Mouse (Mus musculus) telencephalon, adult 2 months (tissue): Measurements from ENCODE around the gene Hivep2.

Experiments used
- DNase-seq: peaks from one replicate; pipeline ENCODE4 v3.0.0-alpha.2; 2011; ENCODE audit warnings: low read depth, low spot score

Gene Hivep2

GRCm38 (mm10) chr10:14144840-14145239 is 179.0 kb downstream of the Hivep2 start:
- no peak for DNase-seq

GRCm38 (mm10) chr10:14164829-14165228 is 199.0 kb downstream of the Hivep2 start:
- DNase-seq = no peak

- DNase-seq = no peak
Measured at GRCm38 (mm10) chr10:14168197-14168844, 202.4 kb downstream of the Hivep2 start.

GRCm38 (mm10) chr10:14168869-14169566 is 203.1 kb downstream of the Hivep2 start:
- DNase-seq = no peak

GRCm38 (mm10) chr10:14174124-14174523 is 208.2 kb downstream of the Hivep2 start:
- DNase-seq = no peak

GRCm38 (mm10) chr10:14179424-14180339 is 213.8 kb downstream of the Hivep2 start:
- DNase-seq = peak; percentile 90

- DNase-seq = no peak
Measured at GRCm38 (mm10) chr10:14186352-14186976, 220.6 kb downstream of the Hivep2 start.

GRCm38 (mm10) chr10:14189050-14189449 is 223.2 kb downstream of the Hivep2 start:
- DNase-seq = no peak

- DNase-seq = no peak
Measured at GRCm38 (mm10) chr10:14191202-14191601, 225.3 kb downstream of the Hivep2 start.

GRCm38 (mm10) chr10:14192156-14192555 is 226.3 kb downstream of the Hivep2 start:
- DNase-seq = no peak

GRCm38 (mm10) chr10:14193702-14194101 is 227.8 kb downstream of the Hivep2 start:
- peak; percentile 85 for DNase-seq

GRCm38 (mm10) chr10:14195778-14196650 is 230.1 kb downstream of the Hivep2 start:
- DNase-seq = peak; percentile 91

GRCm38 (mm10) chr10:14196785-14197184 is 230.9 kb downstream of the Hivep2 start:
- DNase-seq = peak; percentile 73

- no peak for DNase-seq
Measured at GRCm38 (mm10) chr10:14197261-14197660, 231.4 kb downstream of the Hivep2 start.

GRCm38 (mm10) chr10:14199332-14199731 is 233.5 kb downstream of the Hivep2 start:
- no peak for DNase-seq

- no peak for DNase-seq
Measured at GRCm38 (mm10) chr10:14200310-14200709, 234.4 kb downstream of the Hivep2 start.
